Mouse (Mus musculus): Measurements from ENCODE around the gene Acvr2b. TPM values are rescaled to one million over a fixed set of nuclear protein-coding genes. Genes with fewer than 3 reads are reported as not detected.

Acvr2b gene
- polyA plus RNA-seq, 1 experiment from 2014 or later: 57.4 TPM

DNA sequence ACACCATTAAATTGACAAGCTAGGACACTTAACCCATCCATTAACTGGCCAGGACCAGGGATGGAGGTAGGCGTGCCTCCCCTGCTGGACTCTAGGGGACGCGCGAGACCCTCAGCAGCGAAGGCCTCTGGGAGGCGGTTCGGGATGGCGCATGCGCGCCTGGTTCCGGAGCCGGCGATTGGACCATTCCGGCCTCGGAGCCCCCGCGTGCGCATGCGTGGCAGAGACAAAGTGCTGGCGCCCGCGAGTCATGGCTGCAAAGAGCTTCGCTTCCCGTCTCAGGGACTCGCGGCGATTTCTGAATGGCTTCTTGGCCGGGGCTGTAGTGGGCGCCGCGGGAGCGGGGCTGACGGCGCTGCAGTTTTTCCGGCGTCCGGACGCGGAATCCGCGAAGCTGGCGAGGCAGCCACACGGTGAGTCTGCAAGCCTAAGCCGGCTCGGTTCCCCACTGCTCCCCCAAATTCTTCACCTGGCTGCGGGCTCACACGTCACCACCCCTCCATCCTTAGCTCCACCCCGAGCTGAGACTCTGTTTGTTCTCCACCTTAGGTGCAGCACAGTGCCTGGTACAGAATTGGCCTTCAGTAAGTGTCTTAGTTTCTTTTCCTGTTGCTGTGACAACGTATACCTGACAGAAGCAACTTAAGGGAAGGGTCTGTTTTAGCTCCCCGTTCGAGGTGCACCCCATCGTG lies 43.0 kb downstream of the Acvr2b start, which contains the start of gene Exog:
Gene Exog (plus strand): TSS at position 206 of the 692 bp plus-strand sequence.
- H3K27ac ChIP-seq (ENCODE audit: low read depth, low read length): peak within 1 kb of the TSS; percentile 38; the same call in 1 of the 2 replicates
- no peaks in the 10 kb centered on the region for H3K9me3 ChIP-seq (ENCODE audit: control insufficient read depth, low read length)
- WGBS: 1% methylated on average over 51 of the region's 52 CpGs
- H3K27me3 ChIP-seq (ENCODE audit: control insufficient read depth, insufficient read depth, low read length): no peaks in the 10 kb centered on the region
- ATAC-seq (ENCODE audit: low FRiP score, low TSS enrichment): peak; percentile 95
- H3K4me2 ChIP-seq (replicated peaks; ENCODE audit: low read depth, low read length): peak within 1 kb of the TSS; percentile 71
- peaks cover 6% of the 10 kb centered on the region; the same call in 1 of the 2 replicates for H3K4me1 ChIP-seq (ENCODE audit: control insufficient read depth, insufficient read depth, low read length)
- peak within 1 kb of the TSS; percentile 86 for H3K4me3 ChIP-seq (ENCODE audit: low read length)
- H3K36me3 ChIP-seq (ENCODE audit: control insufficient read depth, insufficient read depth, low read length): peaks cover 36% of the 10 kb centered on the region
- H3K9ac ChIP-seq (ENCODE audit: low read depth, low read length): peak within 1 kb of the TSS; percentile 87

DNA sequence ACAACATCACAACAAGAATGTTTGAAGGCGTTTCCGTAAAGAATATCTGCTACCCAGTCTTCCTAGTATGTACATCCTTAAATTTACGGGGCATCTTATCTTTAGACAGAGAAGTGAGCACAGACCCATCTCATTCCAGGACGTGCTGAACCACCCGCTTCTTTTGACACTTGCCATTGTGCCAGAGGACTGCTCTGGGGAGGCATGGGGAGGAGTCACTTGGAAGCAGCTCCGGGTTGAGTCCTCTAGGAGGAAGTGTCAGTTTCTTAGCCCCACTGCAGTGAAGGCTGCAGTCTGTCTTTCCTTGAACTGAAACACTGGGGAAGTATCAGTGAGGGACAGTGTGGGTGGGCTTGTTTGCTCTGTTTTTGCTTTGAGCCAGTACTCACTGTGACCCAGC lies 43.8 kb downstream of the Acvr2b start:
- Histone ChIP-seq H3K4me1 (ENCODE audit: control insufficient read depth, insufficient read depth, low read length) (peaks cover 6% of the 10 kb centered on the region; the same call in 1 of the 2 replicates), H3K9me3 (ENCODE audit: control insufficient read depth, low read length) (no peaks in the 10 kb centered on the region), H3K9ac (ENCODE audit: low read depth, low read length) (peak overlapping the region; percentile 87), H3K4me3 (ENCODE audit: low read length) (peak overlapping the region; percentile 86), H3K27ac (ENCODE audit: low read depth, low read length) (no peak overlapping the region), H3K36me3 (ENCODE audit: control insufficient read depth, insufficient read depth, low read length) (peaks cover 41% of the 10 kb centered on the region), H3K4me2 (replicated peaks; ENCODE audit: low read depth, low read length) (peak overlapping the region; percentile 71), H3K27me3 (ENCODE audit: control insufficient read depth, insufficient read depth, low read length) (no peaks in the 10 kb centered on the region)
- WGBS: 37% methylated on average over 6 of the region's 6 CpGs
- no peak for ATAC-seq (ENCODE audit: low FRiP score, low TSS enrichment)

DNA sequence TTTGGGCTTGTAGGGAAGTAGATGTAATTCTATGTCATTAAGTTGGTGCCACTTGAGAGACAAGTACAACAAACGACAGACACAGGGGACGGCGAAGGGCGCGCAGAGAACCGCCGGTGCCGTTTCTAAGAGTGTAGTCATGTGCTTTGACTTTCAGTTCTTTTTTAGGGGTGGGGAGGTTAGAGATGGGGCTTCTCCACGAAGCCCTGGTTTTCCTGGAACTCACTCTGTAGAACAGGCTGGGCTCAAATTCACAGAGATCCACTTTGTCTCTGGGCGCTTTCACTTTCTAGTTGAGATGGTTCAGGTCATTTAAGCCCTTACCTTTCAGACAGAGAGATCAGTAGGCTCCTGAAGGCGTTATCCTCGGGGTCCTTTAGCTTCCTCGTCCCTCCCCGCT lies 54.0 kb downstream of the Acvr2b start:
- no peak for ATAC-seq (ENCODE audit: low FRiP score, low TSS enrichment)
- H3K9me3 ChIP-seq (ENCODE audit: control insufficient read depth, low read length): no peaks in the 10 kb centered on the region
- H3K4me1 ChIP-seq (ENCODE audit: control insufficient read depth, insufficient read depth, low read length): no peaks in the 10 kb centered on the region
- H3K36me3 ChIP-seq (ENCODE audit: control insufficient read depth, insufficient read depth, low read length): peaks cover 45% of the 10 kb centered on the region
- no peak overlapping the region for H3K27ac ChIP-seq (ENCODE audit: low read depth, low read length)
- no peak overlapping the region for H3K4me3 ChIP-seq (ENCODE audit: low read length)
- 87% methylated on average over 14 of the region's 14 CpGs for WGBS
- H3K27me3 ChIP-seq (ENCODE audit: control insufficient read depth, insufficient read depth, low read length): no peaks in the 10 kb centered on the region
- H3K9ac ChIP-seq (ENCODE audit: low read depth, low read length): no peak overlapping the region
- H3K4me2 ChIP-seq (replicated peaks; ENCODE audit: low read depth, low read length): no peak overlapping the region

DNA sequence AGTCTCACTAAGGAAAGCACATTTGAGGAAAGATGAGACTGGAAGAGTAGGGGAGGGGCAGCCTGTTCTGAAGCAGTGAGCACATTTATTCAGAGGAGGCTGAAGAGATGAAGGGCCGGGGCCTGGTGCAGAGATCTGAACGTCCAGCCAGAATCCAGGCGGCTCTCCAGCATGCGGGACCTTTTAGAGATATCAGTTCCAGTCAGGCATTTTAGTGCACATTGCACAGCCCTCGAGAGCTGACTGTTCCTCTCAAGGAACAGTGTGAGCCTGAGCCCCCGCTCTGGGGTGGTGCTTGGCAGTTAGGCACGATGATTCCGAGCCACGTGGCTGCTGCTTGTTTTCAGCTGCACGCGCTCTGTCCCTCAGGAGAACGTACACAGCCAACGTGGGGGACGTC lies 55.2 kb downstream of the Acvr2b start:
- Histone ChIP-seq H3K4me3 (ENCODE audit: low read length) (no peak overlapping the region), H3K9me3 (ENCODE audit: control insufficient read depth, low read length) (no peaks in the 10 kb centered on the region), H3K27me3 (ENCODE audit: control insufficient read depth, insufficient read depth, low read length) (no peaks in the 10 kb centered on the region), H3K4me1 (ENCODE audit: control insufficient read depth, insufficient read depth, low read length) (no peaks in the 10 kb centered on the region), H3K9ac (ENCODE audit: low read depth, low read length) (no peak overlapping the region), H3K27ac (ENCODE audit: low read depth, low read length) (no peak overlapping the region), H3K36me3 (ENCODE audit: control insufficient read depth, insufficient read depth, low read length) (peaks cover 35% of the 10 kb centered on the region), H3K4me2 (replicated peaks; ENCODE audit: low read depth, low read length) (no peak overlapping the region)
- no peak for ATAC-seq (ENCODE audit: low FRiP score, low TSS enrichment)
- 86% methylated on average over 14 of the region's 14 CpGs for WGBS

DNA sequence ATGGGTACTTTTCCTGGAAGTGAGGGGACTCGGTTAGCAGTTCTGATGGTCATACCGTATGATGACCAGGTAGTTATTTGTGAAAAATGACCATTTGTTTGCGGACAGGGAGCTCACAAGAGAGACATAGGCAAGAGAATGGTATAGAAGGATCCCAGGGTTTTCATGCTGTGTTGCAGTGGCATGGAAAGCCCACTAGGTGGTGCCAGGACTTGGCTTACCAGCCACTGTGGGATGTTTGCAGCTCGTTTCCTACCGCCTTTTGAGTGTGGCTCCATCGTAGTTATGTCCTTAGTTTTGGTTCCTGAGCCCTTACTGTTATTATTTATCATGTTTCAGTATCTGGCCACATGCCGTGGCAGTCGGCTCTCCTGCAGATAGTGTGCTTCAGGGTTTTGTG lies 58.5 kb downstream of the Acvr2b start:
- no peak for ATAC-seq (ENCODE audit: low FRiP score, low TSS enrichment)
- H3K27me3 ChIP-seq (ENCODE audit: control insufficient read depth, insufficient read depth, low read length): no peaks in the 10 kb centered on the region
- no peaks in the 10 kb centered on the region for H3K4me1 ChIP-seq (ENCODE audit: control insufficient read depth, insufficient read depth, low read length)
- no peak overlapping the region for H3K4me3 ChIP-seq (ENCODE audit: low read length)
- WGBS: 50% methylated on average over 8 of the region's 8 CpGs
- no peak overlapping the region for H3K9ac ChIP-seq (ENCODE audit: low read depth, low read length)
- peaks cover 51% of the 10 kb centered on the region for H3K36me3 ChIP-seq (ENCODE audit: control insufficient read depth, insufficient read depth, low read length)
- no peaks in the 10 kb centered on the region for H3K9me3 ChIP-seq (ENCODE audit: control insufficient read depth, low read length)
- H3K27ac ChIP-seq (ENCODE audit: low read depth, low read length): no peak overlapping the region
- H3K4me2 ChIP-seq (replicated peaks; ENCODE audit: low read depth, low read length): no peak overlapping the region

DNA sequence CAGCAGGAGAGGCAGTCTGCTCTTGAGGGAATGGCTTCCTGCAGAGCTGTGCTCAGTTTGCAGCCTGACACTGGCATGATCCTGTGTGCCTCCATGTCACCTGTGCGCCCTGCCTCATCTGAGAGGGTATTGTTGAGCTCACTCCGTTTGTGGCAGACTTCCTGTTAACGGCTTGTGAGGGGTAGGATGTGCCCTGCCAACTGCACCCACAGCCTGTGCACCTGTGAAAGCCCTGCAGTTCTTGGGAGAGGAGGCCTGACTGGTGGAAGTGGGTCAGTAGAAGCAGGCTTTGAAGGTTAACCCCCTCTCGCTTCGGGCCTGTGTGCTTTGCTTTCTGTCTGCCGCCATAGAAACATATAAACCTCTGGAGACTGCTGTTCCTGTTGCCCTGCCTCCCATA lies 63.1 kb downstream of the Acvr2b start:
- WGBS: 90% methylated on average over 6 of the region's 6 CpGs
- no peak for ATAC-seq (ENCODE audit: low FRiP score, low TSS enrichment)
- no peaks in the 10 kb centered on the region for H3K4me1 ChIP-seq (ENCODE audit: control insufficient read depth, insufficient read depth, low read length)
- H3K9me3 ChIP-seq (ENCODE audit: control insufficient read depth, low read length): no peaks in the 10 kb centered on the region
- H3K36me3 ChIP-seq (ENCODE audit: control insufficient read depth, insufficient read depth, low read length): peaks cover 42% of the 10 kb centered on the region
- no peak overlapping the region for H3K4me2 ChIP-seq (replicated peaks; ENCODE audit: low read depth, low read length)
- H3K27ac ChIP-seq (ENCODE audit: low read depth, low read length): no peak overlapping the region
- H3K27me3 ChIP-seq (ENCODE audit: control insufficient read depth, insufficient read depth, low read length): no peaks in the 10 kb centered on the region
- H3K4me3 ChIP-seq (ENCODE audit: low read length): no peak overlapping the region
- no peak overlapping the region for H3K9ac ChIP-seq (ENCODE audit: low read depth, low read length)

DNA sequence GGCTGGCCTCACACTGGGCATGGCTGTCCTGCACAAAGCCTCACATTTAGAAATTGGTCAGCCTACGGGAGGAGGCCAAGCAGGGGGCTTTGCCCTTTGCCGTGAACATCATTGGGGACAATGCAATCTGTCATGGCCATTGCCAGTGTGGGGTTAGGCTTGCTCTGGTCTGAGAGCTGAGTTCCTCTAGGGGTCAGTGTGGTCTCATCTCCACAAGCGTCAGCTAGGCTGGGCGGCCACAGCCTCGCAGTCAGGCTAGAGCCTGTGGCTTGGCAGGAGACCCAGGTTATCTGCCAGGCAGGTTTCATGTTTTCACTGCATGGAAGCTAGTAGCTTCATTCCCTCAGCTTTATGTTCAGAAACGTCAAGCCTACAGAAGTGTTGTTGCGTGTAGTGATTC lies 63.7 kb downstream of the Acvr2b start:
- Histone ChIP-seq H3K36me3 (ENCODE audit: control insufficient read depth, insufficient read depth, low read length) (peaks cover 42% of the 10 kb centered on the region), H3K27ac (ENCODE audit: low read depth, low read length) (no peak overlapping the region), H3K4me3 (ENCODE audit: low read length) (no peak overlapping the region), H3K4me2 (replicated peaks; ENCODE audit: low read depth, low read length) (no peak overlapping the region), H3K9me3 (ENCODE audit: control insufficient read depth, low read length) (no peaks in the 10 kb centered on the region), H3K9ac (ENCODE audit: low read depth, low read length) (no peak overlapping the region), H3K27me3 (ENCODE audit: control insufficient read depth, insufficient read depth, low read length) (no peaks in the 10 kb centered on the region), H3K4me1 (ENCODE audit: control insufficient read depth, insufficient read depth, low read length) (no peaks in the 10 kb centered on the region)
- 69% methylated on average over 7 of the region's 7 CpGs for WGBS
- ATAC-seq (ENCODE audit: low FRiP score, low TSS enrichment): no peak

DNA sequence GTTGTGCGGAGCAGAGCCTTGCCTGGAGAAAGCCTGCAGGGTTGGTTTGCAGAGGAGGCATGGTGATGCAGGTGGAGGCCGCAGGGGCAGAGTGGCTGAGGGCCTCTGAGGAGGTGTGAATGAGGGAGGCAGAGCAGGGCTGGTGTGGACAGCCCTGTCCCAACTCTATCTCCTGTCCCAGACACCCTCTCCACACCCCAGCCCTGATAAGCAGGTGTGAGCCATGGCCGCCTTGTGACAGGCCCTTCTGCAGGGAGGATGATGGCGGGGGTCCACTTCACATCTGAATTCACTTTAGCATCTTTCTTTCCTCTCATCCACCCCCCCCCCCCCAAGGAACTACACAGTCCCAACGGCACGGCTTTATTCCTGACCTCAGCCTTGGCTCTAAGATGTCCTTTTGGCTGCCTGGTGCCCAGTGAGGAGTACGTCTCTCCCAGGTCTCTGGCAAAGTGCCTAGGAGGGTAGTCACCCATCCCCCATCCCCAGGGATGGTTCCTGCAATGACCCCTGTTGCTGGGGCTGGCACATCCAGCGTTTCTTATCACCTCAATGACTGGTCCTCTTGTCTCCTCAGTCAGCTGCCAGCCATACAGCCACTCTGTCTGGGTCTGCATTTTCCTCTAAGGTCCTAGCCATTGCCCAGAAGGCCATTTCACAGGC lies 67.9 kb downstream of the Acvr2b start:
- H3K4me1 ChIP-seq (ENCODE audit: control insufficient read depth, insufficient read depth, low read length): no peaks in the 10 kb centered on the region
- peaks cover 14% of the 10 kb centered on the region for H3K36me3 ChIP-seq (ENCODE audit: control insufficient read depth, insufficient read depth, low read length)
- H3K27me3 ChIP-seq (ENCODE audit: control insufficient read depth, insufficient read depth, low read length): no peaks in the 10 kb centered on the region
- H3K4me2 ChIP-seq (replicated peaks; ENCODE audit: low read depth, low read length): no peak overlapping the region
- H3K4me3 ChIP-seq (ENCODE audit: low read length): no peak overlapping the region
- H3K27ac ChIP-seq (ENCODE audit: low read depth, low read length): no peak overlapping the region
- WGBS: 83% methylated on average over 8 of the region's 8 CpGs
- no peak overlapping the region for H3K9ac ChIP-seq (ENCODE audit: low read depth, low read length)
- H3K9me3 ChIP-seq (ENCODE audit: control insufficient read depth, low read length): no peaks in the 10 kb centered on the region
- ATAC-seq (ENCODE audit: low FRiP score, low TSS enrichment): 0 out of 2 replicates have a peak, but pooled peaks have one; percentile 22

DNA sequence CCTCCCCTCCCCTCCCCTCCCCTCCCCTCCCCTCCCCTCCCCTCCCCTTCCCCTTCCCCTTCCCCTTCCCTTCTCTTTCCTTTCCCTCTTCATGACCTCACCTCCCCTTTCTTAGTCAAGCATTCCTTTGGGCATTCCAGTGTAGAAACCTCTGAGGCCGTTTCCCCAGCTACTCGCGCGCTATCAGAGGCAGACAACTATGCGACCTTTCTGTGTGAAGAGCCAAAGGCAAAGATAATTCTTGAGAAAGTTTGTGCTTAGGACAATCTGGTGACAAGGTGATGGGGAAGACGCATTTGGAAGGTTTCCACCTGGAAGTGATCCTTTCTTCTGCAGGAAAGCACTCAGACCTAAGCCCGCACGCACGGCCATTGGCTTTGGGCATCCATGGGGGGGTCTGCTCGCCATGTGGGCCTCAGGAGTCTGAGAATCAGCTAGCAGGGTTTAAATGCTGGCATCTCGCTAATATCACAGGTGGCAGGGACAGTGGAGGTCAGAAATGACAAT lies 70.5 kb downstream of the Acvr2b start:
- no peak overlapping the region for H3K27ac ChIP-seq (ENCODE audit: low read depth, low read length)
- WGBS: 75% methylated on average over 11 of the region's 11 CpGs
- H3K9ac ChIP-seq (ENCODE audit: low read depth, low read length): no peak overlapping the region
- H3K4me3 ChIP-seq (ENCODE audit: low read length): no peak overlapping the region
- no peaks in the 10 kb centered on the region for H3K9me3 ChIP-seq (ENCODE audit: control insufficient read depth, low read length)
- ATAC-seq (ENCODE audit: low FRiP score, low TSS enrichment): no peak
- H3K4me1 ChIP-seq (ENCODE audit: control insufficient read depth, insufficient read depth, low read length): no peaks in the 10 kb centered on the region
- no peak overlapping the region for H3K4me2 ChIP-seq (replicated peaks; ENCODE audit: low read depth, low read length)
- no peaks in the 10 kb centered on the region for H3K36me3 ChIP-seq (ENCODE audit: control insufficient read depth, insufficient read depth, low read length)
- H3K27me3 ChIP-seq (ENCODE audit: control insufficient read depth, insufficient read depth, low read length): no peaks in the 10 kb centered on the region

Measured in kidney, embryonic 14.5 days (tissue).